Mouse (Mus musculus): Measurements from ENCODE around the gene Adamtsl4. TPM values are rescaled to one million over a fixed set of nuclear protein-coding genes. Genes with fewer than 3 reads are reported as not detected.
A peak's percentile ranks its signal among the peaks of the same experiment; 100 is the strongest.

Gene Adamtsl4
- total RNA-seq, 2 experiments from 2014 or later: 6.8 to 7.7 TPM

GRCm38 (mm10) chr3:95635636-95636035 is 52.1 kb downstream of the Adamtsl4 start:
- intact Hi-C loops (cut with DNase I): no loop called here
- no peak for DNase-seq (ENCODE audit: extremely low spot score in 1 of 2, low spot score in 2 of 2)
- H3K4me3 ChIP-seq: no peak overlapping the region
- H3K27ac ChIP-seq: no peak overlapping the region
- no peak for TF ChIP-seq CTCF (IDR thresholded peaks at IDR 0.05)

GRCm38 (mm10) chr3:95632648-95633588 is 54.8 kb downstream of the Adamtsl4 start:
- intact Hi-C loops (cut with DNase I): no loop called here
- Histone ChIP-seq H3K27ac (no peak overlapping the region), H3K4me3 (no peak overlapping the region)
- peak; percentile 65 for TF ChIP-seq CTCF (IDR thresholded peaks at IDR 0.05)
- no peak for DNase-seq (ENCODE audit: extremely low spot score in 1 of 2, low spot score in 2 of 2)

- Histone ChIP-seq H3K4me3 (no peak overlapping the region), H3K27ac (no peak overlapping the region)
- intact Hi-C loops (cut with DNase I): no loop called here
- no peak for DNase-seq (ENCODE audit: extremely low spot score in 1 of 2, low spot score in 2 of 2)
- TF ChIP-seq CTCF (IDR thresholded peaks at IDR 0.05): no peak
Measured at GRCm38 (mm10) chr3:95631304-95631703, 56.4 kb downstream of the Adamtsl4 start.

GRCm38 (mm10) chr3:95630856-95631255 is 56.9 kb downstream of the Adamtsl4 start:
- no peak overlapping the region for H3K4me3 ChIP-seq
- intact Hi-C loops (cut with DNase I): no loop called here
- no peak for DNase-seq (ENCODE audit: extremely low spot score in 1 of 2, low spot score in 2 of 2)
- TF ChIP-seq CTCF (IDR thresholded peaks at IDR 0.05): no peak
- no peak overlapping the region; the same call in 1 of the 2 replicates for H3K27ac ChIP-seq

- Histone ChIP-seq H3K27ac (peak overlapping the region; percentile 81), H3K4me3 (peak overlapping the region; percentile 9; the same call in 1 of the 2 replicates)
- DNase-seq (ENCODE audit: extremely low spot score in 1 of 2, low spot score in 2 of 2): peak; percentile 57 to 61
- TF ChIP-seq CTCF (IDR thresholded peaks at IDR 0.05): no peak
- intact Hi-C loops (cut with DNase I): loop anchor here (5.0 kb wide), 2 partner anchors 132 to 188 kb away; partner anchors contain the start of genes Ctsk and Rprd2
Measured at GRCm38 (mm10) chr3:95629755-95630154, 58.0 kb downstream of the Adamtsl4 start.

- H3K4me3 ChIP-seq: peak overlapping the region; percentile 62
- peak overlapping the region; percentile 81 for H3K27ac ChIP-seq
- TF ChIP-seq CTCF (IDR thresholded peaks at IDR 0.05): no peak
- peak; percentile 72 to 74 for DNase-seq (ENCODE audit: extremely low spot score in 1 of 2, low spot score in 2 of 2)
- intact Hi-C loops (cut with DNase I): loop anchor here (2.0 to 5.0 kb wide), 3 partner anchors 31 to 190 kb away; partner anchors contain the start of genes Ctsk, Mcl1 and Rprd2
Measured at GRCm38 (mm10) chr3:95627763-95628162, 60.0 kb downstream of the Adamtsl4 start.

Small RNA genes lying within 50 kb of the gene (microRNA-seq; reads per million reads assigned to microRNA genes)
- 0.24 to 0.96 reads per million in 2 experiments for gene Mir7014

Other genes starting within 250 kb of the Adamtsl4 start
- gene Ctsk, start 188.7 kb downstream of the Adamtsl4 start, total RNA-seq (2021): 1 to 10 TPM; 4.3 to 5.5 TPM
- 10 to 100 TPM; 55.2 to 56.9 TPM for gene Ctss, start 161.1 kb downstream of the Adamtsl4 start, total RNA-seq (2021)
- not detected for gene Hormad1, start 128.2 kb downstream of the Adamtsl4 start, total RNA-seq (2021)
- 10 to 100 TPM; 17.2 to 19.9 TPM for gene Golph3l, start 99.0 kb downstream of the Adamtsl4 start, total RNA-seq (2021)
- gene Ensa, start 62.9 kb downstream of the Adamtsl4 start, total RNA-seq (2021): 100 to 1,000 TPM; 349 to 358 TPM
- gene Mcl1, start 29.1 kb downstream of the Adamtsl4 start, total RNA-seq (2021): 10 to 100 TPM; 52.7 to 60.9 TPM
- 10 to 100 TPM in 1 of 2 experiments, 1 to 10 TPM in 1; 9.2 to 11.3 TPM for gene Ecm1, start 51.7 kb upstream of the Adamtsl4 start, total RNA-seq (2021)
- 10 to 100 TPM; 43.5 to 43.8 TPM for gene Tars2, start 72.3 kb upstream of the Adamtsl4 start, total RNA-seq (2021)
- gene Rprd2, start 130.9 kb upstream of the Adamtsl4 start, total RNA-seq (2021): 10 to 100 TPM; 59.6 to 63.5 TPM
- 10 to 100 TPM; 37.2 to 37.8 TPM for gene Prpf3, start 168.0 kb upstream of the Adamtsl4 start, total RNA-seq (2021)
- gene Mrps21, start 183.6 kb upstream of the Adamtsl4 start, total RNA-seq (2021): 100 to 1,000 TPM; 148 to 150 TPM
- 10 to 100 TPM; 15.9 to 23.8 TPM for gene Ciart, start 194.3 kb upstream of the Adamtsl4 start, total RNA-seq (2021)
- 1 to 10 TPM; 3.3 to 5.4 TPM for gene BC028528, start 204.1 kb upstream of the Adamtsl4 start, total RNA-seq (2021)
- 10 to 100 TPM; 68.2 to 72.9 TPM for gene Aph1a, start 206.1 kb upstream of the Adamtsl4 start, total RNA-seq (2021)
- gene Car14, start 216.8 kb upstream of the Adamtsl4 start, total RNA-seq (2021): 1 to 10 TPM; 6.8 to 8.2 TPM
- 10 to 100 TPM; 82.7 to 98.9 TPM for gene Anp32e, start 241.3 kb upstream of the Adamtsl4 start, total RNA-seq (2021)